Mouse (Mus musculus) lung, adult 18-20 months (tissue): ENCODE results near the gene Reg3d.
"Not testable (repeated sequence)": the region's sequence is repeated elsewhere in the genome, so short reads cannot be mapped to it uniquely, and the experiment has no call there.

ENCODE experiments used
- DNase-seq, 2 experiments: peaks; one replicate each; pipeline ENCODE4 v3.0.0; 2022; ENCODE audit warnings: mixed read lengths in 2 of 2

The Reg3d gene

GRCm38 (mm10) chr6:78378765-78379164, at the start of gene Reg3d:
Gene Reg3d (minus strand): TSS chr6:78378865.
- DNase-seq: no peak

DNA sequence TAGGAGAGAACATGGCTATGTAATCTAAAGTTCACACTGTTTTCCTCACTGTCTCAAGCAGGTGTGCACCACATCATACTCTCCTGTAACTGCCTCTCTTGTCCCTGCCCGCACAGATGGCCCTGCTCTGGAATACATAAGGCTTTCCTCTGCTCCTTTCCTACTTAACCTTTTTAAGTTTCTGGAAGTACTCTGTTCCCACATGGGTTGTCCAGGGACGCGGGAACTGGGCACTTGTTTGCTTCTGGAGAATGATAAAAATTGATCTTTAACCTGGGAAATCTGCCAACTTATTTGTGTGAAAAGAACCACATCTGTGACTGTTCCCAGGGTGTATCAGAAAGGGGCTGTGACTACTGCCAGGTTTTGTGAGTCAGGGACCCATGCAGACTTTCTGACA, 46.8 kb upstream of the Reg3d start:
- DNase-seq: no peak

GRCm38 (mm10) chr6:78422411-78422810, 43.7 kb upstream of the Reg3d start, which contains the start of gene Reg1:
Gene Reg1 (plus strand): TSS chr6:78422711.
- not testable (repeated sequence) for DNase-seq

DNA sequence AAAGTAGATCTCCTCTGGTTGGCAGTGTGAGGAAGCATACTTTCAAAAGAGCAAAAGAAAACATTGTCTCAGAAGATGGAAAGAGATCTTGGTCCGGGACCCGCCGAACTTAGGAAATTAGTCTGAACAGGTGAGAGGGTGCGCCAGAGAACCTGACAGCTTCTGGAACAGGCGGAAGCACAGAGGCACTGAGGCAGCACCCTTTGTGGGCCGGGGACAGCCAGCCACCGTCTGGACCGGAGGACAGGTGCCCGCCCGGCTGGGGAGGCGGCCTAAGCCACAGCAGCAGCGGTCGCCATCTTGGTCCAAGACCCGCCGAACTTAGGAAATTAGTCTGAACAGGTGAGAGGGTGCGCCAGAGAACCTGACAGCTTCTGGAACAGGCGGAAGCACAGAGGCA, 16.7 kb upstream of the Reg3d start, which contains the start of gene Reg2:
Gene Reg2 (plus strand): TSS at position 301 of the 400 bp plus-strand sequence.
- DNase-seq: not testable (repeated sequence)

- no peak for DNase-seq
These were observed 6.9 kb upstream of the Reg3d start for GRCm38 (mm10) chr6:78385609-78386008.

GRCm38 (mm10) chr6:78380409-78380808, 1.7 kb upstream of the Reg3d start, which contains the start of gene Reg3a:
Gene Reg3a (plus strand): TSS chr6:78380709.
- DNase-seq: no peak

DNA sequence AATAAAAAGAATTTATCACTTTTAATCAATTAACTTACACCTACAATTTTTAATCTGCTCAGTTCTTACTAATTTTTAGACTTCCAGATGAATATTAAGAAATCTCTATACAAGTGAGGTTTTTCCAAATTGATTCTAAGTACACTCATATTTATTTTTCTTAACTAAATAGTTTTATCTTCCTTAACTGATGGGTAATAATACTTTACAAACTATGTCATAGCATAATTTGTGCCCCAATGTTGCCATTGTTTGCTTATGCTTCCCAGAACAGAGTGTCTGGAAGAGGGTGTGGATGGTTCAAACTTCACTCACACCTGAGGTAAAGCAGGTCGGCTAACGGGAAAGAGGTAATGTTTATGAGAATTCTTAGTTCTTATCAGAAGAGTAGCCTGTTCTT, 8.3 kb downstream of the Reg3d start, which contains the start of gene Reg3b:
Gene Reg3b (plus strand): TSS at position 301 of the 400 bp plus-strand sequence.
- DNase-seq: no peak

GRCm38 (mm10) chr6:78361971-78362563, 16.6 kb downstream of the Reg3d start:
- DNase-seq: no peak

GRCm38 (mm10) chr6:78341689-78342088, 37.0 kb downstream of the Reg3d start:
- DNase-seq: no peak

DNA sequence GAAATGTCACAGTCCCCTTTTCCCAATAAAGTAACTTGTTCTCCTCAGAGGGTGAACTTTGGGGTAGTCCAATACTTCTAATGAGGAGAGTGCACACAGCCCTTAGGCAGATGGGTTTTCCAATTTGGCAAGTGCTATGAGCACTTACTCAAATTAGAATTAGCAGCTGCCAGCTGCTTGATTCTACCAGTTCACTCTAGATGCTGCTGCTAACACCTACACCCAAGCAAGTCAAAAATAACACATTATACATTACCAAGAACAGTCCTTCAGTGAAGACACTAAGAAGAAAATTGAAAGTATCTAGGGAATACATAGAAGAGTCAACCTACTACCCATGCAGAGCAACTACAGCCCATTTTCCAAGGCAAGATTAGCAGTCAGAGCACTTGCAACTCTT, 38.4 kb downstream of the Reg3d start:
- DNase-seq: no peak

- DNase-seq: no peak
These were observed 46.6 kb downstream of the Reg3d start for GRCm38 (mm10) chr6:78331919-78332569.

- DNase-seq: no peak
These were observed 49.5 kb downstream of the Reg3d start for GRCm38 (mm10) chr6:78329166-78329565.

DNA sequence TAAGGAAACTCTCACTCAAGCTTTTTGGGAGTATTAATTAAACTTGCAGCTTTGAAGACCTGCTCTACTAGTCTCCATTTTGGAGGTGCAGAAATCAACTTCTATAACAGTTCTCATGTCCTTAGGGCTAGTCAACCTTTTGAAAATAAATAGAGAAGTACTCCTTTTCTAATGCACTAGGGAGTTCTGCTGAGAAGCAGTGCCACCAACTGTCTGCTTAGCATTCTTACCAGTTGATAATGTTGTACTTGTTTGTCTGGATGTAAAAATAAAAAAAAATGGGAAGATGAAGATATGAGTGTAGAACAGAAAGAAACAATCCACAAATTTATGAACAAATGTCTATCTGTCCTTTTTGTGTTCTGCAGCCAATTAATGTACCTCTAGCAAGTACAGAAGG, 50.9 kb downstream of the Reg3d start:
- no peak for DNase-seq
